Mouse (Mus musculus) lung, postnatal 4 days (tissue): ENCODE measurements around the gene Gpr6.
A peak's percentile ranks its signal among the peaks of the same experiment; 100 is the strongest.

Experiments
- DNase-seq, 2 experiments: peaks; one replicate each; pipeline ENCODE4 v3.0.0; 2021

The Gpr6 gene

GRCm38 (mm10) chr10:41072116-41072515, at the start of gene Gpr6:
Gpr6 (minus strand) TSS chr10:41072285.
- no peak for DNase-seq

GRCm38 (mm10) chr10:41100060-41100459, 28.0 kb upstream of the Gpr6 start:
- no peak for DNase-seq

- DNase-seq = no peak
These were observed 26.1 kb upstream of the Gpr6 start for GRCm38 (mm10) chr10:41098137-41098536.

GRCm38 (mm10) chr10:41088852-41089251, 16.8 kb upstream of the Gpr6 start:
- DNase-seq = no peak

GRCm38 (mm10) chr10:41071696-41072095, 389 bp downstream of the Gpr6 start:
- peak in 1 of 2 experiments; percentile 32 for DNase-seq

- DNase-seq = no peak
These were observed 1.1 kb downstream of the Gpr6 start for GRCm38 (mm10) chr10:41070693-41071651.

GRCm38 (mm10) chr10:41060250-41060831, 11.7 kb downstream of the Gpr6 start:
- no peak for DNase-seq

GRCm38 (mm10) chr10:41055581-41055980, 16.5 kb downstream of the Gpr6 start:
- no peak for DNase-seq

GRCm38 (mm10) chr10:41054005-41054404, 18.1 kb downstream of the Gpr6 start:
- no peak for DNase-seq

GRCm38 (mm10) chr10:41042272-41042671, 29.8 kb downstream of the Gpr6 start:
- DNase-seq = no peak

GRCm38 (mm10) chr10:41041478-41041877, 30.6 kb downstream of the Gpr6 start:
- DNase-seq = no peak

- no peak for DNase-seq
These were observed 31.5 kb downstream of the Gpr6 start for GRCm38 (mm10) chr10:41040530-41041085.

GRCm38 (mm10) chr10:41038476-41038875, 33.6 kb downstream of the Gpr6 start:
- DNase-seq = no peak

GRCm38 (mm10) chr10:41037722-41038121, 34.4 kb downstream of the Gpr6 start:
- DNase-seq = peak in 1 of 2 experiments; percentile 29

- DNase-seq = no peak
These were observed 39.3 kb downstream of the Gpr6 start for GRCm38 (mm10) chr10:41032811-41033210.

GRCm38 (mm10) chr10:41024860-41025259, 47.2 kb downstream of the Gpr6 start:
- no peak for DNase-seq

- no peak for DNase-seq
These were observed 47.7 kb downstream of the Gpr6 start for GRCm38 (mm10) chr10:41024406-41024805.

GRCm38 (mm10) chr10:41022226-41022625, 49.9 kb downstream of the Gpr6 start:
- no peak for DNase-seq
